Mouse (Mus musculus) lung, embryonic 15.5 days (tissue): ENCODE measurements around the gene Ctnna3. TPM values are rescaled to one million over a fixed set of nuclear protein-coding genes. Genes with fewer than 3 reads are reported as not detected.
A peak's percentile ranks its signal among the peaks of the same experiment; 100 is the strongest.
"Not testable (repeated sequence)": the region's sequence is repeated elsewhere in the genome, so short reads cannot be mapped to it uniquely, and the experiment has no call there.

ENCODE experiments used
- ATAC-seq: fragments of 200-750 bp; cut with Nextera tagmentation; 2 replicates; pipeline ENCODE4 v1.8.0; 2017; ENCODE audit warnings: moderate number of reproducible peaks, borderline replicate concordance; ENCODE audit not compliant: low FRiP score, low TSS enrichment; ENCODE audit errors: extremely low read depth
- H3K27ac ChIP-seq: fragments of 300-500 bp; sonication (generic); 2 replicates; pipeline ENCODE4 v1.5.1; 2015; ENCODE audit warnings: moderate library complexity, mild to moderate bottlenecking, inconsistent platforms
- H3K27me3 ChIP-seq: fragments of 300-500 bp; sonication (generic); 2 replicates; pipeline ENCODE4 v1.6.1; 2015; ENCODE audit warnings: inconsistent platforms
- H3K36me3 ChIP-seq: fragments of 300-500 bp; sonication (generic); 2 replicates; pipeline ENCODE4 v1.6.1; 2015; ENCODE audit warnings: inconsistent platforms
- H3K4me1 ChIP-seq: fragments of 300-500 bp; sonication (generic); 2 replicates; pipeline ENCODE4 v1.6.1; 2015; ENCODE audit warnings: inconsistent platforms
- H3K4me2 ChIP-seq: fragments of 300-500 bp; sonication (generic); 2 replicates; pipeline ENCODE4 v1.6.1; 2015; ENCODE audit warnings: inconsistent platforms, mild to moderate bottlenecking, moderate library complexity
- H3K4me3 ChIP-seq: fragments of 300-500 bp; sonication (generic); 2 replicates; pipeline ENCODE4 v1.5.1; 2015; ENCODE audit warnings: mild to moderate bottlenecking, inconsistent platforms
- H3K9ac ChIP-seq: fragments of 300-500 bp; sonication (generic); 2 replicates; pipeline ENCODE4 v1.6.1; 2015; ENCODE audit warnings: inconsistent platforms
- H3K9me3 ChIP-seq: fragments of 300-500 bp; sonication (generic); 2 replicates; pipeline ENCODE4 v1.6.1; 2016; ENCODE audit warnings: inconsistent platforms
- WGBS: fragments of 180-500 bp; shearing (Covaris S2); methylation state at CpG from one replicate; pipeline ENCODE4 v1.1.7; 2015; 5-methylcytosine and 5-hydroxymethylcytosine counted together
- polyA plus RNA-seq: library from polyadenylated mRNA; unstranded; fragments of >200 nt; fragmentation: Nextera tagmentation; extraction: Ambion mirVana; gene quantifications from 2 replicates; pipeline ENCODE4 v1.2.1, GENCODE M21; 2015

Ctnna3 gene
- 0.86 and 1.2 TPM in 2 replicates for polyA plus RNA-seq

- peak within 1 kb of the TSS; percentile 85 for H3K4me3 ChIP-seq
- no peaks in the 10 kb centered on the region for H3K36me3 ChIP-seq
- H3K4me2 ChIP-seq = peak within 1 kb of the TSS; percentile 83
- 0 out of 2 replicates have a peak, but pooled peaks cover 6% of the 10 kb centered on the region for H3K4me1 ChIP-seq
- ATAC-seq = peak; percentile 90
- H3K9ac ChIP-seq = peak within 1 kb of the TSS; percentile 77
- peak within 1 kb of the TSS; percentile 85 for H3K27ac ChIP-seq
- under 1% methylated on average over 55 of the region's 55 CpGs for WGBS
- H3K27me3 ChIP-seq = no peaks in the 10 kb centered on the region
- no peaks in the 10 kb centered on the region for H3K9me3 ChIP-seq
These were observed at the start of gene Ctnna3 for GRCm38 (mm10) chr10:63429785-63430305. TSS of gene Ctnna3 (plus strand) at chr10:63430098.

GRCm38 (mm10) chr10:63381498-63382280 lies 48.2 kb upstream of the Ctnna3 start, which contains the start of gene Sirt1:
TSS of gene Sirt1 (minus strand) at chr10:63381704.
- Histone ChIP-seq H3K9ac (peak within 1 kb of the TSS; percentile 53), H3K27ac (0 out of 2 replicates have a peak within 1 kb of the TSS, but pooled peaks have one; percentile 6), H3K27me3 (no peaks in the 10 kb centered on the region), H3K36me3 (no peaks in the 10 kb centered on the region), H3K4me3 (peak within 1 kb of the TSS; percentile 55), H3K4me2 (peak within 1 kb of the TSS; percentile 84), H3K4me1 (peaks cover 9% of the 10 kb centered on the region; the same call in 1 of the 2 replicates), H3K9me3 (no peaks in the 10 kb centered on the region)
- no peak for ATAC-seq
- WGBS = 3% methylated on average over 24 of the region's 24 CpGs

- no peaks in the 10 kb centered on the region for H3K36me3 ChIP-seq
- peaks cover 9% of the 10 kb centered on the region; the same call in 1 of the 2 replicates for H3K4me1 ChIP-seq
- H3K27me3 ChIP-seq = no peaks in the 10 kb centered on the region
- H3K9me3 ChIP-seq = no peaks in the 10 kb centered on the region
- H3K4me2 ChIP-seq = peak within 1 kb of the TSS; percentile 84
- H3K27ac ChIP-seq = 0 out of 2 replicates have a peak within 1 kb of the TSS, but pooled peaks have one; percentile 6
- WGBS = under 1% methylated on average over 28 of the region's 28 CpGs
- peak within 1 kb of the TSS; percentile 53 for H3K9ac ChIP-seq
- peak within 1 kb of the TSS; percentile 55 for H3K4me3 ChIP-seq
- ATAC-seq = peak; percentile 92
These were observed 47.3 kb upstream of the Ctnna3 start, which contains the start of gene Dnajc12 for GRCm38 (mm10) chr10:63382372-63383279. TSS of gene Dnajc12 (plus strand) at chr10:63382443.

- ATAC-seq, H3K36me3 ChIP-seq, H3K27me3 ChIP-seq, H3K27ac ChIP-seq, H3K9me3 ChIP-seq, H3K4me1 ChIP-seq: not testable (repeated sequence)
- peak overlapping the region; percentile 64 for H3K4me3 ChIP-seq
- peak overlapping the region; percentile 84 for H3K4me2 ChIP-seq
- WGBS = 30% methylated on average over 5 of the region's 5 CpGs
- H3K9ac ChIP-seq = 0 out of 2 replicates have a peak overlapping the region, but pooled peaks have one; percentile 58
These were observed 44.0 kb upstream of the Ctnna3 start for GRCm38 (mm10) chr10:63385897-63386296.

- WGBS = under 1% methylated on average over 19 of the region's 19 CpGs
- ATAC-seq = peak; percentile 74
- Histone ChIP-seq H3K27ac (peak overlapping the region; percentile 74), H3K9me3 (no peaks in the 10 kb centered on the region), H3K36me3 (no peaks in the 10 kb centered on the region), H3K9ac (peak overlapping the region; percentile 58), H3K4me2 (peak overlapping the region; percentile 84), H3K4me1 (peaks cover 6% of the 10 kb centered on the region; the same call in 1 of the 2 replicates), H3K4me3 (peak overlapping the region; percentile 64), H3K27me3 (no peaks in the 10 kb centered on the region)
These were observed 43.5 kb upstream of the Ctnna3 start for GRCm38 (mm10) chr10:63386444-63386843.

GRCm38 (mm10) chr10:63386991-63387390 lies 42.9 kb upstream of the Ctnna3 start:
- Histone ChIP-seq H3K27me3 (no peaks in the 10 kb centered on the region), H3K27ac (peak overlapping the region; percentile 74; the same call in 1 of the 2 replicates), H3K4me2 (peak overlapping the region; percentile 84), H3K4me3 (peak overlapping the region; percentile 64), H3K4me1 (peaks cover under 1% of the 10 kb centered on the region; the same call in 1 of the 2 replicates), H3K9ac (peak overlapping the region; percentile 58), H3K9me3 (no peaks in the 10 kb centered on the region), H3K36me3 (no peaks in the 10 kb centered on the region)
- WGBS = 2% methylated on average over 10 of the region's 10 CpGs
- no peak for ATAC-seq

- Histone ChIP-seq H3K9me3 (no peaks in the 10 kb centered on the region), H3K27ac (no peak overlapping the region), H3K27me3 (no peaks in the 10 kb centered on the region), H3K4me2 (no peak overlapping the region), H3K4me3 (no peak overlapping the region), H3K9ac (no peak overlapping the region), H3K36me3 (no peaks in the 10 kb centered on the region), H3K4me1 (no peaks in the 10 kb centered on the region)
- WGBS = 65% methylated on average over 4 of the region's 4 CpGs
- no peak for ATAC-seq
These were observed 41.0 kb upstream of the Ctnna3 start for GRCm38 (mm10) chr10:63388948-63389347.

GRCm38 (mm10) chr10:63396963-63397362 lies 32.9 kb upstream of the Ctnna3 start:
- no peak overlapping the region for H3K4me3 ChIP-seq
- H3K4me2 ChIP-seq = no peak overlapping the region
- H3K27me3 ChIP-seq = no peaks in the 10 kb centered on the region
- no peaks in the 10 kb centered on the region for H3K4me1 ChIP-seq
- ATAC-seq = no peak
- no peaks in the 10 kb centered on the region for H3K36me3 ChIP-seq
- H3K27ac ChIP-seq = no peak overlapping the region
- H3K9ac ChIP-seq = no peak overlapping the region
- 88% methylated on average over 10 of the region's 10 CpGs for WGBS
- no peaks in the 10 kb centered on the region for H3K9me3 ChIP-seq

GRCm38 (mm10) chr10:63402731-63403504 lies 27.0 kb upstream of the Ctnna3 start:
- Histone ChIP-seq H3K9me3 (no peaks in the 10 kb centered on the region), H3K4me3 (no peak overlapping the region), H3K9ac (no peak overlapping the region), H3K27me3 (no peaks in the 10 kb centered on the region), H3K4me1 (no peaks in the 10 kb centered on the region), H3K4me2 (no peak overlapping the region), H3K36me3 (no peaks in the 10 kb centered on the region), H3K27ac (no peak overlapping the region)
- ATAC-seq = no peak
- 72% methylated on average over 5 of the region's 5 CpGs for WGBS

GRCm38 (mm10) chr10:63403636-63404035 lies 26.3 kb upstream of the Ctnna3 start:
- 65% methylated on average over 2 of the region's 2 CpGs for WGBS
- Histone ChIP-seq H3K9me3 (no peaks in the 10 kb centered on the region), H3K27ac (no peak overlapping the region), H3K4me2 (no peak overlapping the region), H3K9ac (no peak overlapping the region), H3K4me1 (no peaks in the 10 kb centered on the region), H3K27me3 (no peaks in the 10 kb centered on the region), H3K36me3 (no peaks in the 10 kb centered on the region), H3K4me3 (no peak overlapping the region)
- no peak for ATAC-seq
